Mouse (Mus musculus) duodenum, adult 2 months (tissue): ENCODE data around the gene Ctnna3. TPM values are rescaled to one million over a fixed set of nuclear protein-coding genes. Genes with fewer than 3 reads are reported as not detected.

Experiments used
- polyA plus RNA-seq: library from polyadenylated mRNA; depleted of rRNA; stranded (reverse); fragments of >200 nt; gene quantifications from 2 replicates; pipeline ENCODE4 v1.2.3, GENCODE M21; 2012; ENCODE audit warnings: low replicate concordance; rRNA removed

The Ctnna3 gene
- 0.04 TPM in 1 of 2 replicates, not detected in the other for polyA plus RNA-seq

DNA sequence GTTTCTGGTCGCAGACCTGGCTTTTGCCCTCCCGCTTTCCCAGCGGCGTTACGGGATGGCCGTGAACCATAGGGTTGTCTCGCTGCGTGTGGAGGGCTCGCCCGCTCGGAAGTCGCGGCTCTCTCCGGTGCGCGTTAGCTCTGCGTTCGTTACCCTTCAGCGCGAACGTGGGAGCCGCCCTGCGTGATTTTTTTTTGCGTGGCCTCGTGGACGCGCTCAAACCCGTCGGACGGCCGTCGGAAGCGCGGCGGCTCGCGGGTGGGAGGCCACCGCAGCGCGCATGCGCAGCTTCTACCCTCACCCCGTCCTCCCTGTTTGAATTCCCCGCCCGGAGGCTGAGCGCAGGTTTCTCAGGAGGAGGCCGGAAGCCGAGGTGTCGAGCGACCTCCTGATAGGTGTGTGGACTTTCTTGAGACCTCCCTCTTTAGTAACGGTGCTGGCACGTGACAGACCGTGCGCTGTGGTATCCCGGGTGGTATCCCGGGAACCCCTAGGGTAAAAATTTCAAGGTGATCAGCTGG is at the start of gene Ctnna3:
Gene Ctnna3, plus strand, starts transcription at position 314 of the 521 bp plus-strand sequence.

GRCm38 (mm10) chr10:63381498-63382280 is 48.2 kb upstream of the Ctnna3 start, which contains the start of gene Sirt1:
Sirt1 (minus strand) TSS chr10:63381704.

DNA sequence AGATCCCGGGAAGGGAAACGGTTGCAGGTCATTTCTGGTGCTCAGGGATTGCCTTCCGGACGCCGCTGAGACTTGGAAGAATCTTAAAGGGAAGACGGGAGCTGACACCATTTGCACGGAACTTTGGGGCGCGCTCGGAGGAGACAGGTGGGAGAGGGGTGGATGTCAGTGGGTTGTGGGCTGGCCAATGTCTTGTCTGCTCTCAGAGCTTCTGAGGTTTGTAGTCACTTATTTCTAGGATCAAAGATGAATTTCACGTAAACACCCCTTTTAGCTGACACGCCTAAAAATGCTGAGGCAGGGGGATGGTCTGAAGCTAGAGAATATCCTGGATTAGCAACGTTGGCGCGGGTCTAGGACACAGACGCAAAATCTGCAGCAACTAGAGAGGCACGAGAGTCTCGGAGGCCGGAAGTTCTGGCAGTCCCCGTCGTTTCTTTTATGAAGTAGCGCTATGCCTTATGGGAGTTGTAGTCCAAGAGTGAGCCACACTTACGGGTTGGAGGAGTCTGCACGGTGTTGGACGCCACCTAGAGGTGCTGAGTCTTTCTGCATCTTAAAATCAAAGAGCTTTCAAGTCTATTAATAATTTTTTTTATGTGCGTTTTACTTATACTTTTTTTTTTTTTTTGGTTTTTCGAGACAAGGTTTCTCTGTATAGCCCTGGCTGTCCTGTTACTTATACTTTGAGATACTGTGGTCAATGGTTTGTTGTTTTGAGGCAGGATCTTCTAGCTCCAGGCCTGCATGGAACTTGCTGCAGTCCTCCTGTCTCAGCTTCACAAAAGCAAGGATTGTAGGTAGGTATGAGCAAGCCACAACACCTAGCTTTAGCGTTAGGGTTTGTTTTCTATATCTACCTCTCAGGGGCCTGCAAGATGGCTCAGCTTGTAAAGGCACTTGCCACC is 47.3 kb upstream of the Ctnna3 start, which contains the start of gene Dnajc12:
Gene Dnajc12, plus strand, starts transcription at position 72 of the 908 bp plus-strand sequence.

GRCm38 (mm10) chr10:63421739-63422735 is 7.9 kb upstream of the Ctnna3 start, which contains the start of gene Gm7075:
Gm7075 (minus strand) TSS chr10:63421789.

DNA sequence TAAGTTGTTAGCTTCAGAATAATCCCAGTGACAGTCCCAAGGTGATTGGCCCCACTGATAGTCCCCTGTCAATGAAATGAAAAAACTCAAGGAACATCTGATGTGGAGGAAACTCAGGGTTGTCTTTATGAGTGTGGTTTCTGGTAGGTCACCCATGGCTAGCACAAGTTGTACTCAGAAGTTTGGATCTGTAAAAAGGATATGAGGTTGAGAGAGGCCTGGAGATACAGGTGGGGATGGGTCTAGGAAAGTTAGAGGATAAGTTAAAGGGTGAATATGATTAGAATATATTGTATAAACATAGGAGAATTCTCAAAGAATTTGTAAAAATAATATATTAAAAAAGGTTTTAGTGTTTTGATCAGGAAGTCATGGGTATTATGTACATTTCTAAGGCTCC is 497.4 kb downstream of the Ctnna3 start, which contains the start of gene Gm10118:
Gene Gm10118, minus strand, starts transcription at position 101 of the 400 bp plus-strand sequence.

DNA sequence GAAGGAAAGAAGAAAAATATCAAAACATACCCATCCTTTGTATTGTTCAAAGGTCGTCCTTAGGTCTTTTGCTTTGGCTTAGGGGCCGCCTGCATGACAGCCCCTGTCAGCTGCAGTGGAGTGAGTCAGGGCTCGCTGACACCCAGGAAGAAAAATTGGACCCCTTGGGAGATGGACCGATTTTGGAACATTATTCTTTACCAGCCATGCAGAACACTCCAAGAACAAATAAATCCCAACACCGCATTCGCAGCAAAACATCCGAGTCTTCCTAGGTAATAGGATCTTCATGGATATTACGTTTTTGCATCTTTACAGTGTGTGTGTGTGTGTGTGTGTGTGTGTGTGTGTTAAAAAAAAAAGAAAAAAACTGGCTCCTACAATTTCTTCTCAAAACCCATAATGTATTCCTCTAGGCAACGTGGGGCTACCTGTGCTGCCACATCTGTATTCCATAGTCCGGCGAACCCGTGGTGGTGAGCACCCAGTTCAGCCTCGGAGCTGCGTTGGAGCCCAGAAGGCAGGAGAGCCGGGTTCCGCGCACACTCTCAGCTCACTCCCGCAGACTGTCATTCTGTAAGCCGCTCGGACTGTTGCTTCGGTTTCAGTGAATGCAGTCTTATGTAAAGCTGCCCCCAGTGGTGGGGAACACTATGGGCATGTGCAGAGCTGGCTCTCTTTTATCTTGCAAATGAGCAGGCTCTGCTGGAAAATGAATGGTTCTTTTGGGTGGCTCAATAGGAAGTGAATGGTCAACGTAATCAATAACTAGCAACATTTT is 660.0 kb downstream of the Ctnna3 start, which contains the start of gene Lrrtm3:
Gene Lrrtm3, minus strand, starts transcription at position 598 of the 781 bp plus-strand sequence.

Other genes with a start within 250 kb of the Ctnna3 start
- gene Mypn, start 226.1 kb upstream of the Ctnna3 start, polyA plus RNA-seq = 0.08 and 0.13 TPM in 2 replicates
- 2.5 and 3.0 TPM in 2 replicates for gene Herc4, start 186.3 kb upstream of the Ctnna3 start, polyA plus RNA-seq
- 0.25 and 1.5 TPM in 2 replicates for gene Sirt1, start 48.4 kb upstream of the Ctnna3 start, polyA plus RNA-seq
- 0.14 and 0.30 TPM in 2 replicates for gene Dnajc12, start 47.7 kb upstream of the Ctnna3 start, polyA plus RNA-seq
- not detected in 2 replicates for gene Gm7075, start 8.3 kb upstream of the Ctnna3 start, polyA plus RNA-seq